Mouse (Mus musculus): ENCODE results near the gene Sec22b. TPM values are rescaled to one million over a fixed set of nuclear protein-coding genes. Genes with fewer than 3 reads are reported as not detected.

Gene Sec22b
- total RNA-seq, 1 experiment from 2014 or later: 129 TPM

Other genes with a start within 250 kb of the Sec22b start
- 9.6 and 11.6 TPM in 2 replicates for gene Prkab2, start 243.0 kb upstream of the Sec22b start, total RNA-seq (2021)
- gene Gm17651, start 226.5 kb upstream of the Sec22b start, total RNA-seq (2021): not detected in 2 replicates
- 21.6 and 23.6 TPM in 2 replicates for gene Pde4dip, start 12.5 kb upstream of the Sec22b start, total RNA-seq (2021)
- gene Notch2, start 112.3 kb downstream of the Sec22b start, total RNA-seq (2021): 52.3 and 80.9 TPM in 2 replicates